Mouse (Mus musculus) Muller cell, postnatal 12 days (primary cell): ENCODE measurements at regions not wholly inside any gene's neighbourhood (a gene's known extent, or its start where the extent isn't known, plus 50 kb on each side); places are given as distances from the start of the nearest gene placed in this dataset.

Experiments
- DNase-seq: peaks from one replicate; pipeline ENCODE4 v3.0.0-alpha.2; 2015; ENCODE audit errors: inconsistent ontology term

DNA sequence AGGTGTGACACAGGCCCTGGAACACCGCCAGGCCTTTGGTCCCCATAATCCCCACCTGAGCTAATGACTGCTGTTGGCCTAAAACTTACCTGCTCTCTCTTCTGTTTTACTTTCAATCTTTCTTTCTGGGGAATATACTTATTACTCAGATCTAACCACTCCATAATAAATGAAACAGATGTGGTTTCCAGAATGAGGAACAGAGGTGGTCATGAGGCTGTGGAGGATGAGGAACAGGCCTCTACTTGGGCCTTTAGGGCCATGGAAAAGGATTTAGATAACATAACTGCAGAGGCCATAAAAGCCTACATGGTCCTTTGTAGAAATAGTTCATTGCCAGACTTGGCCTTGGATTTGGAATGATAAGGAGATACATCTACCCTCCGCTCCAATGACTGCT lies 74.1 kb downstream of the B3gnt5 start:
- no peak for DNase-seq

DNA sequence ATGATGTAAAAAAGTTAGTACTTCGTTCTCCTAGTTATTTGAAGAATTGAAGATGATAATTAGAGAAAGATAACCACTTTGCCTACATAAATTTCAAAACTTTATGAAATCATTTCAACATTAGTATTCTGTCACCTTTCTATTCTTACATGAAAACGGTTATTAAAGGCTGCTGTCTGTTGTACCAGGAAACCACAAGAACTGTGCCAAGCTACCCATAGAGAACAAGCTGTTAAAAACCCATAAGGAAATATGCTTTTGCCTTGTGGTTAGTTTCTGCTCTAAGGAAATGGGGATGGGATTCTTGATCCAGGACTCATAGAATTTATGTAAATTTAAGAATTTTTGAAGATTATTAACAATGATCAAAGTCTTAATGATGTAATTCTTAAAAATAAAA lies 74.7 kb downstream of the B3gnt5 start:
- DNase-seq: no peak

DNA sequence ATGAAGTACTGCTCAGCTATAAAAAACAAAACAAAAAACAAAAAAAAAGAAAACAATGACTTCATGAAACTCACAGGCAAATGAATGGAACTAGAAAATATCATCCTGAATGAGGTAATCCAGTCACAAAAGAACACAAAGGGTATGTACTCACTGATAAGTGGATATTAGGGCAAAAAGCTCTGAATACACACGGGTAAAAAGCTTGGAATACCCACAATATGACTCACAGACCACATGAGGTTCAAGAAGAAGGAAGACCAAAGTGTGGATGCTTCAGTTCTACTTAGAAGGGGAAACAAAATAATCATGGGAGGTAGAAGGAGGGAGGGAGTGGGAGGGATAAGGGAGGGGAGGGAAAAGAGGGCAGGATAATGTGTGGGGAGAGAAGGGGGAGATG lies 79.8 kb downstream of the B3gnt5 start:
- peak; percentile 58 for DNase-seq

DNA sequence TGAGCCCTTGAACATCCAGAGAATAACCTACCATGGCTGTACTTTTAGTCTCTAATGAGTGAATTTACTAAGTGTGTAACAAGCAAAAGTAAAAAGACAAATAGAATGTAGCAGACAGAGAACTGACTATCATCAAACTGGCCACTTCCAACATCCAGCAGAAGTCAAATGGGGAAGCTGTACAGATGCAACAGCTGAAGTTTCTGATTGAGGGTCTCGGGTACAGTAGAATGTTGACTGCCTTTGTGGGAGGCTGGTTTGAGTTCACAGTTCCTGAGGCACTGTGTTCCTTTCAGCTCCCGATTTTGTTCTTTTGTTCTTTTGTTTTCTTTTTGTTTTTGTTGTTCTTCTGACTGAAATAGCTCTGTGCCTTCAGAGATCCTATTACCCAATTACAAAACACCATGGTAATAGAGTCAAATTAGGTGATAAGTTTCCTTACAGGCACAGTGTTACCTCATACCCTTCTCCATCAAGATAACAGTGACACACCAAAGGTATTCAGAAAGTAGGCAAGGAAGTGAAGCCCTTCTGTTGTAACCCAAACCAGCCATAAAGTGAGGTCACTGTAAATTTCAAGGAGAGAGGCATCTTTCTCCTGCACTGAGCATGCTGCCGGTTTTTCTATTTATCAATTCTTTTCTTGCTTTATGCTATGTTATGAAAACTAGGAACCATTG lies 82.5 kb downstream of the B3gnt5 start:
- no peak for DNase-seq

DNA sequence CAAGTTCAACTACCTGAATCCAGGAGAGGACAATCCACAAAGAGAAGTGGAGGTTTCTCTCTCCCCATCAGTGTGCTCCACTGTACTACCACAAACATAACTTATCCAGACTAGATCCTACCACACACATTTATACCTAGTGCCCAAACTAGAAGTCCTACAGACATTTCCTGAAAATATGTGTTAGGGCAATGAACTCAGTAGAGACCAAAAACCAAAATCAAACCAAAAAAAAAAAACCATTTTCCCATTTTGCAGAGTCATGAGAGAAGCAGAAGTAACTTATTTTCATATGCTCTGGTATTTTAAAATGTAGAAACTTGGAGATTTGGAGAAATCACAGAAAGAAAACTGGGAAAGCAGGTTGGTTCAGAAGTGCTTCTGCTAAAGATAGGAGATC lies 83.7 kb downstream of the B3gnt5 start:
- DNase-seq: no peak

DNA sequence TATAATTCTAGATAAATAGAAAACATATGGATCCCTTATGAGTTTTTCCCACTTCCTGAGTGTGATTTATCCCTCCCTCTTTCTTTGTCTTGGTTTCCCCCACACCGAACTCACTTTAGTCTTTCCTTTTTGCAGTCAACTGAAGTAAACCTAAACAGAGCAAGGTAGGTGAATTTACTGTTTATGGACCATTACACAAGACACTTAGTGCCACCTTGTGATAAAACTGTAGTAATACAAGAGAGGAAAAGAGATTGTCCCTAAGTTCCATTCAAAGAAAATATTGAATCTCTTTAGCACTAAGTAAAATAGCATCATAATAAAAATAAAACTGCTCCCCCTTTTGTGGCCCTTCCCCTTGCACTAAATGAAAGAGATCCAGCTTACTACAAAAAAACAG lies 88.4 kb downstream of the B3gnt5 start:
- DNase-seq: peak; percentile 38

DNA sequence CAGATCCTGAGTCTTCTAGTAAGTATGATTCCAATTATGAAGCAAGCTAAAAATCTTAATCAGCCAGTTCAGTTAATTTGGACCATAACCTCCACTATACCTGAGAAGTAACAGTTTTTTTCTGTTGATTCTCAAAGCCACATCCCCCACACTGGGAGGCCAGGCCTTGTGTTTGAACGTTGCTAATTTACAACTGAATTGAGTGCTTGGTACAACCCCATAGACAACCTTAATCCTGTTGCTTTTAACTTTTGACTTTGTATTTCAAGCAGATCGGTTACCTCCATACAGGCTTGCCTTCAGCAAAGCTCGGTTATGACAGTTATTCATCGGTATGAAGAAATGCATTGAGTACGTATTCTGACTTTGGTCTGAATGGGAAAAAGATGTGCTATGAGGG lies 105.3 kb downstream of the B3gnt5 start:
- DNase-seq: no peak

DNA sequence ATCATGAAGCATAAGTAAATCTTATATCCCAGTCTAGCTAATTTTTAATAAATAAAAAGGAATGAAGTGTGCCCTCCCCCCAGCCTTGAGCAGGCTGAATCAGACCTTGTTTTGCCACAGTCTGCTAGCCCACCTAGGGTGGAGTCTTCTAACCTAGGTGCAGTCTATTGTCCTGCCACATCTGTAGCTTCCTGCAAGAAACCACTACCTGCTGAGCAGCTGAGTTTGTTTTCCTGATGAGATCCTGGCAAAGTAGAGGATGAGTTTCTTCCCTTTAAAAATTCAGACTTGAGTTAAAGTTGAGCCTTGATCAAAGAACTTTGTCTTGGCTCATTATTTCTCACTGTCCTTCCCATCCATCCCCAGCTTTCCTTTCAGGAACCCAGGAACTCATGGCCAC lies 105.9 kb downstream of the B3gnt5 start:
- DNase-seq: no peak

DNA sequence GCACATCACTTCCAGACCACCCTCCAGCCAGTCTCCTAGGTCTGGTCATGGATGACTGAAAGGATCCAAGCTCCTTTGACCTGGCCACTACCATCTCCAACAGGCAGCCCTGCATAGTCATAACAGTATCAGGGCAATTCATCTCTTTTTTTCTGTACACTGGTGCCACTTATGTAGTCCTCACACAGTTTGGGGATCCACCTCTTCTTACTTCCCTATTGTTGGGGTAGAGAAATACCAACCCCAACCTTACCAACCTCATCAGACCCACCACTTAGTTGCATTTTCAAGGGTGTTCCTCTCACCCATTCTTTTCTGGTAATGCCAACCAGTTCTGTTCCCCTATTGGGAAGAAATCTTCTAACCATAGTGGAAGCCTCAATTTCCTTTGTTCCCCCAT lies 109.4 kb downstream of the B3gnt5 start:
- no peak for DNase-seq

DNA sequence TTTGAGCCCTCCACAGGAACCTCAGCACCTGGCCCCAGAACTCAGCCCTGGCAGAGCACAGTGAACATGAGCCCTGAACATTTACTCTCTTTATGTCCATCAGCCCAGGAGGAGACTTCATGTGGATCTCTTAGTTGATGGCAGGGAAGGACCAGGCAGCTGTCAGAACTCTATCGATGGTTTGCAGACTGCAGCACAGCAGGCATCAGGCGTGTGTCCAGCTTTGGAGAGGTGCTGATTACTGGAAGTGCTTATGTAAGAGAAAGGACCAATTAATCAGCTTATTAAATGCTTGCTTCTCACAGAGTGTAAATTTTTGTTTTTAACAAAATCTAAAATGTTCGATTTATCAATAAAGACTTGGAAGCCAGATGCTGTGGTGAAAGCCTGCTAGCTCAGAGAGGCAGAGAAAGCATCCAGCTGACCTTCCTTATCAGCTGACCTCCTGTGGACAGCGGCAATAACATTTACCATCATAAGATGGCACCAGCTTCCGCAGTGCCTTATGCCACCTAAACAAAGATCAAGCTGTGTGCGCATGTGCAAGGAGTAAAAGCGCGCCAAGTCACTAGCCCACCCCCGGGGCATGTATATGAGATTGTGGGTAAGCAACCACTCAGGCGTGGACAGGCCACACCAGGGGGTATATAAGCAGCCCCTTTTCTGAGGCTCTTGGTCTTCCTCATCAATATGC lies 105.8 kb downstream of the Klhl6 start:
- no peak for DNase-seq

DNA sequence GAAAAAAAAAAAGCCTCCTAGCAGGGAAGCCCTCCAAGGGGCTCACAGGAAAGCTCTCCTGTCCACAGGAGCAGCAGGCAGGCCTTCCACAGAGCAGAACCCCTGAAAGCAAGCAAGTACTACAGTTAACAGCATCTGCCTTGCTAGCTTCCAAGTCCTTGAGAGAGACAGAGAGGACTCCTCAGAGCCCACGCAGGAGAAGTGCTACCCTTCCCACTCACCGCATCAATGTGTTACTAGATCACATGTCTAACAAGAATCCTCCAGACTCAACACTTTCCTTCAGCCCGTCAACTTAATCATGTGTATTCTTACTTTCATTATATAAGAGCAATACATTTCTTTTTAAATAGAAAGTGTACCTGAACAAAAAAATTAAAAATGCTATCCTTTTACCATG lies 99.9 kb downstream of the Klhl6 start:
- no peak for DNase-seq

DNA sequence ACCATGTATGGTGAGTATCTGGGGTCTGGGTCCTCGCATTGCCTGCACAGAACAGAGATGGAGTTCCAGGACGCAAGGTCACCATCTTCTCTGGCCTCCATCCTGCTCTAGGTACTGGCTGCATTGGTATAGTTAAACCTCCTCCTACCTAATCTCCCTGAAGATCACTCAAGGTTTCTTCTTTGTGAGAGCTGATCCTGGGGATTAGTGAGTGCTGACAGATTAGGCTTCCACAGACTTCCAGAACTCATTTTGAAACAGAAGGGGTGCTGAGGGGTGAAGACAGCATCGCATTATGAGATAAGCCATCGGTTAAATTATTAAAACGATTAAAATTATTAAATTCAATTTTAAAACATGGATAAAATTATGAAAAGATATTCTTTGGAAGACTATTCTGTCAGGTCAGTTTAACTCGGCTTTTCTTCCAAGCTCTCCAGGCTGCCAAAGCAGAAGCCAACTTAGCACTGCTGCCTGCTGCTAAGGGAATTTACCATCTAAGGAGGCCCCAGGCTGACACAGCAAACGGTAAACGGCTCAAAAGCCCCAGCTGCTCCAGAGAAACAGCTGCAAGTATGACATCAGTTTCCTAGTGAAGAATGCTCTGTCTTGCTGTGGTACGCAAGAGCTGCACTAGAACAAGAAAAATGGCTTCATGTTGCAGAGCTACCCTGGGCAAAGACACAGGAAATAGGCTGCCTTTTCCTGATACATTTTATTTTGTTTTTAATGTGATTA lies 98.9 kb downstream of the Klhl6 start:
- DNase-seq: peak; percentile 22

DNA sequence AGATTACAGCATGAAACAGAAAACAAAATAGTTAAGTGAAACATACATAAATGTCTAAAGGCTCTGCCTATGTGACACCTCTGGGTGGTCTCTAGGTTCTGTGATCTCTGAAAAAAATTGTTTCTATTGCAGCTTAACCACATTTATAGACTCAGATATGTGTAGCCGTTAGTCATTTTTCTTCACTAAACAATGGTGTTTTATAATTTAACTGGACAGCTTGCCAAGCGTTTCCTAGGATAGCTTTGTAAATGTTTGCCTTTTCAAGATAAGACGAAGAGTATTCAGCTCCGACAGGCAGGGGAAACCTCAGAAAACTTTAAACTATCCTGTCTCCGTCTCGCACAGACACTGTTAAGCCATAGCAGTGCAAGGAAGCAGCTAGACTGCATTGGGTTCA lies 98.3 kb downstream of the Klhl6 start:
- DNase-seq: peak; percentile 13

DNA sequence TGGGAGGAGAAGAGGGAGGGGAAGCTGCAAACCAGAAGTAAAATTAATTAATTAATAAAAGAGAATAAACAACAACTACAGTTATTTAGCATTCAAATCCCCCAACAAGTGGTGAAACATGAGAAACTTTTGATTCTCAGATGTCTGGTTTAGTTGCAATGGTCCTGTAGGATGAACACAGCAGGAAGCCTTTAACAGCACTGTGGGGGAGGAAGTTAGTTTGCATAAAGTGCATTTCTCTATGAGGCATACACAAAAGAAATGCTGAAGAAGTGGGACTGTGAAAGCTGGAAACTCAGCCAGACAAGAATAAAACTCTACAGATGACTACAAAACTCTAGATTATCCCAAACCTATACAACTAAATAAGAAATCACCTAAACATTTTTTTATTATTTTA lies 96.2 kb downstream of the Klhl6 start:
- no peak for DNase-seq

DNA sequence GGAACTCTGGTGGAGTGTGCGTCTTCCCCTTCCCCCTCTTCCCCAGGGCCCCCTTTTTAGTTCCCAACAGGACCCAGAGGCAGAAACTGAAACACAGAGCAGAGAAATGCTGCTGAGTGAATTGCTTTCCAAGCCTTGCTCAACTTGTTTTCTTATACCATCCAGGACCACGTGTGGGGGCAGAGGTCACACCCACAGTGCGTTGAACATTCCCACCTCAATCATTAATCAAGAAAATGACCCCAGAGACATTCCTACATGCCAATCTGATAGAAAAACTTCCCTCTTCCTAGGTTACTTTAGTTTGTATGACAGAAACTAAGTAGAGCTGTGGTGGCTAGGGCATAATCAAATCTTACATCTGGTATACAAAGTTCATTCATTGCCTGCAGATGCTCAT lies 93.3 kb downstream of the Klhl6 start:
- DNase-seq: no peak

DNA sequence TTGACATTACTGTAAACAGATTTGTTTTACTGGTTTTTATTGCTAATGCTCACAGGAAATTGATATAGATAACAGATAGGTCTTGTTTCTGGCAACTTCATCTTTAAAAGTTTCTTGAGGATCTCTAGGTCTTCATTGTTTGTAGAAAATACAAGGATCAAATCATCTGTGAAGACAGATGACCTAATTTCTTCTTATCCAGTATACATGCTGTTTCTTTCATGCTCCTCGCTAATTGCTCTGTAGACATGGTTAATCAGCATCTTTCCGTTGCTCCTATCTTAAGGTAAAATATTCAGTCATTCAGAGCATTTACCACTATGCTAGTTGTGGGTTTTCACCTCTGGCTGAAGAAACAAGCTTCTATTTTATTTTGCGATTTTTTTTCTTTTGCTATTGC lies 91.4 kb downstream of the Klhl6 start:
- no peak for DNase-seq

DNA sequence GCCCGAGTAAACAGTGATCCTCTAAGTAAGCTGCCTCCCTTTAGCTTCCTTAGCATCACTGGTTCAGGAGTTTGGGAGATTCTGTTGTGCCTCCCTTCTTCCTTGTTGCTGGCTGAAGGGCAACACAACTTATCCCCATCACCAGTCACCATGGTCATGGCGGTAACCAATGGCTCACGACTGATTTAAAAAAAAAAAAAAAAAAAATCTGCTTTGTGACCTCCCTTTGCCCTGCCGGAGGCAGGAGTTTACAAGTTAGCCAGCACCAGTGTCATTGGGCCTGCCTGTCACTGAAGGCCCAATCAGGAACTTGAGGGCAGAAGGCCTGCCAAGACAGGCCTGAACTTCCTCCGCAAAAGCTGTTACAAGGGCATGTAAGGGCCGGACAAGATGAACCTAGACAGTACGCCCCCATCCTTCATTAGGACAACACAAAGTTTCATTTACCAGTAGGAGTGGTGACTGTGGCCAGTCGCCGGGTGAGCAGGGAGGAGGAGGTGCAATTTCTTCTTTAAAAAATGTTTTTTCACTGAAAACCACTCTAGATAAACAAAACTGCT lies 88.3 kb downstream of the Klhl6 start:
- no peak for DNase-seq
